Mouse (Mus musculus) frontal cortex, adult 2 months (tissue): ENCODE measurements around the gene Ubr4. TPM values are rescaled to one million over a fixed set of nuclear protein-coding genes. Genes with fewer than 3 reads are reported as not detected.
"Not testable (repeated sequence)": the region's sequence is repeated elsewhere in the genome, so short reads cannot be mapped to it uniquely, and the experiment has no call there.

ENCODE experiments used
- DNase-seq, 2 experiments: peaks; one replicate each; pipeline ENCODE4 v3.0.0; 2022; ENCODE audit warnings: low spot score in 1 of 2; ENCODE audit errors: extremely low spot score in 1 of 2
- polyA plus RNA-seq: library from polyadenylated mRNA; depleted of rRNA; stranded (reverse); fragments of >200 nt; gene quantifications from 2 replicates; pipeline ENCODE4 v1.2.3, GENCODE M21; 2012

Gene Ubr4
- polyA plus RNA-seq, 1 experiment = 186 TPM

GRCm38 (mm10) chr4:139352832-139353231, 423 bp downstream of the Ubr4 start:
- no peak for DNase-seq

GRCm38 (mm10) chr4:139357211-139357610, 4.8 kb downstream of the Ubr4 start:
- DNase-seq = no peak

- no peak for DNase-seq
Observed at GRCm38 (mm10) chr4:139360761-139361548, 8.5 kb downstream of the Ubr4 start.

GRCm38 (mm10) chr4:139367336-139367735, 14.9 kb downstream of the Ubr4 start:
- no peak for DNase-seq

DNA sequence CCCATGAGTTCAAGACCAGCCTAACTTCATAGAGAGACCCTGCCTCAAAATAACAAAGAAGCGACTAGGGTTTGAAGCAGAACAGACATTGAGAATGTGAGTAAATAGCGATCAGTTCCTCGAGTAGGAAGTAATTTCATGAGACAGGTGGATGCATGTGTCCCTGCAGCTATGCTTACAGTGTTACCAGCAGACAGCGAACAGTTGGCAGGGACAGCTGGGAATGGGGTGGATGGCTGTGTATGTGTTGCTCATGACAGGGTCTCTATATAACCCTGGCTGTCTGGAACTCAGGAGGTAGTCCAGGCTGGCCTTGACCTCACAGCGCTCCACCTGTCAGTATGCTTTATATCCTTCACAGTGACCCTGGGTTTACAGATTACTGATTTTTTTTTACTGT, 15.6 kb downstream of the Ubr4 start:
- no peak for DNase-seq

GRCm38 (mm10) chr4:139373130-139373529, 20.7 kb downstream of the Ubr4 start:
- no peak for DNase-seq

DNA sequence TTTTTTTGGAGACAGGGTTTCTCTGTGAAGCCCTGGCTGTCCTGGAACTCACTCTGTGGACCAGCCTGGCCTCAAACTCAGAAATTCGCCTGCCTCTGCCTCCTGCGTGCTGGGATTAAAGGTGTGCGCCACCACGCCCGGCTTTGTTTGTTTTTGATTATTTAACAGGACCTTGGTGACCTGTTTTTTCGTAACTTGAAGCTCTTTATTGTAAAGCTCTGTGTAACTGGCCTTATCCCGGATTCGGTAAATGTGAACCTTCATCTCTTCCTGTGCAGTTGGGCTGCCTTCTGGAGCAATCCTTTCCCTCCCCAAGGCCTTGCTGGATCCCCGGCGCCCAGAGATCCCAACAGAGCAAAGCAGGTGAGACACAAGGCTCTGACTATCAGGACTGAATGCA, 21.1 kb downstream of the Ubr4 start:
- DNase-seq = no peak

DNA sequence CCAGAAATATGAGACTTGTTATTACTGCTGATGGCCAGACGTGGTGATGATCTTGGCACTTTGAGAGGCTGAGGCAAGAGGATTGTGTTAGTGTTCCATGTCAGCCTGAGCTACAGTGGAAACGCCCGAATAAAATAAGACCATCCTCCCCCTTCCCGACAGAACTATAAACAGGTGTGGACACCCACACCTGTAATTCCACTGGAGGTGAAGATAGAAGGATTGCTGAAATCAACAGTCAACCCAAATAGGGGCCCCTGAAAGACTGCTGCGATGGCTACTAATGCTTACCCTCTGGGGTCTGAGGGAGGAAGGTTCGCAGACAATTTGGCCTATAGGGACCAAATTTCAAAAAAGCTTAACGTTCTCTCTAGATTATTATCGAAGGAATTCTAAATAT, 27.3 kb downstream of the Ubr4 start:
- peak in 1 of 2 experiments; percentile 4 for DNase-seq

- DNase-seq = peak; percentile 99 to 100
Observed at GRCm38 (mm10) chr4:139380207-139380748, 27.9 kb downstream of the Ubr4 start.

GRCm38 (mm10) chr4:139380775-139381451, 28.5 kb downstream of the Ubr4 start:
- no peak for DNase-seq

GRCm38 (mm10) chr4:139381452-139381845, 29.0 kb downstream of the Ubr4 start:
- no peak for DNase-seq

GRCm38 (mm10) chr4:139382231-139382630, 29.8 kb downstream of the Ubr4 start:
- DNase-seq = no peak

- not testable (repeated sequence) for DNase-seq
Observed at GRCm38 (mm10) chr4:139385841-139386240, 33.4 kb downstream of the Ubr4 start.

GRCm38 (mm10) chr4:139386869-139387319, 34.5 kb downstream of the Ubr4 start:
- DNase-seq = peak in 1 of 2 experiments; percentile 12

DNA sequence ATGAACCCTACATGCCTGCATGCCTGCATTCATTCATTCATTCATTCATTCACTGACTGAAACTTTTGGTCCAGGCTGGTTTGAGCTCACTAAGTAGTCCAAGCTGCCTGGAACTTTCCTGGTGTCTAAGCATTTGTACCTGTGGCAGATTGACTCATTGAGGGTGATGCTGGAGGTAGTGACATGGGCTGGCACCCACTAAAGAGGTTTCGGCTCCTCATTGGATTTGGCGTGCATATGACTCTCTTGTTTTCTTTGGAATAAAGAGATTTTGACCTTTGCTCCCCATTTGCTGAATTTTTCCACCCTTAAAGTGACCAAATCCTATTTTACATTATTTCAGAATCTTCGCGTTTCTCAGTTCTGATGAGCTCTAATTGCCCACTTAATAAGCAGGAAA, 37.1 kb downstream of the Ubr4 start:
- DNase-seq = no peak

DNA sequence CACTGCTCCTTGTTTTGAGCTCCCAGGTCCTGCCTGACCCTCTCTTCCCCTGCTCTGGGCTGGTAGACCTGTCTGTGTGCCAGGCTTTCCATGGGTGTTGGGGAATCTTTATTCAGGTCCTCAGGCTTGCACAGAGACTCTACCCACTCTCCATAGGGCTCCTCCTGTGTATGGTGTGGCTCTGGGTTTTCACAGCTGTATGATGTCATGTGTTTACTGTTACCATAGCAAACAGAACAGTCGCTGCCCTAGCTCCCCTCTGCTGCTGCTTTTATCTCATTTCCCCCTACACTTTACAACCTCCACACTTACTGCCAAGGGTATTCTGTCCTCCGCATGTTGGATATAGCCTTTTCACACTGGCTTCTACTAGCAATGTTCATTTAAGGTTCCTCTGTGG, 43.0 kb downstream of the Ubr4 start:
- peak in 1 of 2 experiments; percentile 8 for DNase-seq

- no peak for DNase-seq
Observed at GRCm38 (mm10) chr4:139400487-139400886, 48.1 kb downstream of the Ubr4 start.

GRCm38 (mm10) chr4:139403214-139403613, 50.8 kb downstream of the Ubr4 start:
- DNase-seq = no peak

DNA sequence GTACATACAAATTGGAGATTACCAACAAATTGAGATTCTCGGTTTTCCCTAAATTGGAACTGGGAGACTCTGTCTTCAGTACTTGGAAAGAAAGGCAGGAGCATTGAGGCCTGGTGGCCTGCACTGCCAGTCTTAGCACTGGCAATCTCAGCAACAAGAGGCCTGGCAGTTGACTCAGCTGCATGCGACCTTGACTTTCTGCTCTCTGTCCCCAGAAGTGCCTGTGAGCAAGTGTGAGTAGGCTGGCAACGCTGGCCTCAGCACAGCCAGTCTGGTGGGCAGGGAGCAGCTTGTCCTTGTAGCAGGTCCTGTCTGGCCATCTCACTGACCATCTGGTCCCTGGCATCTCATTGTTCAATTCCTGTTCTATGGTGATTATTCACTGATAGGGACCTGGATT, 58.9 kb downstream of the Ubr4 start:
- no peak for DNase-seq

DNA sequence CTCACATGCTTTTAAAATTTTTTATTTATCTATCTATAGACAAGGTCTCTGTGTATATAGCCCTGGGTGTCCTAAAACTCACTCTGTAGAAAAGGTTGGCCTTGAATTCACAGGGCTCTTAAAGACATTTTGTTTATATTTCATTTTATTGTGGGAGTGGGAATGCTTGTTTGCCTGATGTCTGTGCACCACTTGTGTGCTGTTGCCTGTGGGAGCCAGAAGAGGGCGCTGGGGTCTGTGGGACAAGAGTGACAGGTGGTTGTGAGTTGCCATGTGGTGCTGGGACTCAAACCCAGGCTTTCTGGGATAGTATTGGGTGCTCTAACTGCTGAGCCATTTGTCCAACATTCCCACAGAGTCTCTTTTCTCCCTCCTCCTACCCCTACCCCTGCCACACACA, 65.5 kb downstream of the Ubr4 start:
- DNase-seq = no peak

GRCm38 (mm10) chr4:139421621-139422020, 69.2 kb downstream of the Ubr4 start:
- DNase-seq = no peak

DNA sequence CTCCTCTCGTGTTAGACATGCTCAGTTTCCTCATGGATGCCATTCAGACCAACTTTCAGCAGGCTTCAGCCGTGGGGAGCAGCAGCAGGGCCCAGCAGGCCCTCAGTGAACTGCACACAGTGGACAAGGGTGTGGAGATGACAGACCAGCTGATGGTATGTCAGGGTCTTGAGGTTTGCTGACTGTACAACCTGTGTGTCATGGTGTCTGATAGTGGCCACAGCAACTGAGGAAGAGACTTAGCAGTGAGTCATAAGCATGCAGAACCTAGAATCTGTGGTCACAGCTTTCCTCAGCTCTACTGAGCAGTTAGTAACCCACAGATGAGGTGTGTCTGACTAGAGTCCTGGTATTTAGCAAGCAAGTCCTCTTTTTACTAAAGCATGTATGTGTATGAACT, 70.0 kb downstream of the Ubr4 start:
- DNase-seq = no peak
